Mouse (Mus musculus) neutrophil, adult 83 days (primary cell): ENCODE data around the gene Epsti1. TPM values are rescaled to one million over a fixed set of nuclear protein-coding genes. Genes with fewer than 3 reads are reported as not detected.

Experiments
- total RNA-seq, 2 experiments: library from RNA; stranded (reverse); gene quantifications; one replicate each; pipeline ENCODE4 v1.2.4; 2023

Epsti1 gene
- 10 to 100 TPM; 16.8 to 20.7 TPM for total RNA-seq

GRCm38 (mm10) chr14:77904171-77904762 lies at the start of gene Epsti1:
Gene Epsti1, plus strand, starts transcription at chr14:77904239.

GRCm38 (mm10) chr14:77874304-77875241 lies 29.5 kb upstream of the Epsti1 start, which contains the start of gene Dnajc15:
Gene Dnajc15, minus strand, starts transcription at chr14:77875125.

Other genes starting within 250 kb of the Epsti1 start
- 10 to 100 TPM; 24.2 to 26.5 TPM for gene Dnajc15, start 29.1 kb upstream of the Epsti1 start, total RNA-seq
- gene Fam216b, start 184.8 kb downstream of the Epsti1 start, total RNA-seq: not detected